Mouse (Mus musculus): ENCODE results near the gene Spaar.

DNA sequence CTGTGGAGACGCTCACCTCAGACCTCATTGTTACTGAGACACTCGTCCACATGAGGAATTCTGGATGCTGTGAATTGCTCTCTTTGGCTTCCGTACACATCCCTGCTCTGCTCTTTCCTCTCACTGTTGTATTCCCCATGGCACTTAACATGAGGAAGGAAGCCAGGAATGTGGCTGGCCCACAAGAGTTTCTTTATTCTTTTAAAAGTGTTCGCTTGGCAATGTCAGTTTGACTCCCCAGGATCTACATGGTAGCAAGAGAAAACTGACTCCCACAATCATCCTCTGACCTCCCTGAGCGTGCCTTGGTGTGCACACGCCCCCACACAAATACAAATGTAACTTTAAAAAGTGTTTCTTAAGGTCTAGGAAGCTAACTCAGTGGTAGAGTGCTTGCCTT lies 41.8 kb downstream of the Spaar start:
- TF ChIP-seq CTCF (IDR thresholded peaks at IDR 0.05; ENCODE audit: low read depth, low read length) (no peak), POLR2A (IDR thresholded peaks at IDR 0.05; ENCODE audit: insufficient read depth, low read length) (no peak), EP300 (IDR thresholded peaks at IDR 0.05; ENCODE audit: insufficient read depth, low read depth, low read length) (no peak)

Data from ES-Bruce4 (cell line).